Mouse (Mus musculus): ENCODE measurements around the gene Polr3b. TPM values are rescaled to one million over a fixed set of nuclear protein-coding genes. Genes with fewer than 3 reads are reported as not detected.

The Polr3b gene
- polyA plus RNA-seq, 1 experiment from 2014 or later, result 17.5 TPM

DNA sequence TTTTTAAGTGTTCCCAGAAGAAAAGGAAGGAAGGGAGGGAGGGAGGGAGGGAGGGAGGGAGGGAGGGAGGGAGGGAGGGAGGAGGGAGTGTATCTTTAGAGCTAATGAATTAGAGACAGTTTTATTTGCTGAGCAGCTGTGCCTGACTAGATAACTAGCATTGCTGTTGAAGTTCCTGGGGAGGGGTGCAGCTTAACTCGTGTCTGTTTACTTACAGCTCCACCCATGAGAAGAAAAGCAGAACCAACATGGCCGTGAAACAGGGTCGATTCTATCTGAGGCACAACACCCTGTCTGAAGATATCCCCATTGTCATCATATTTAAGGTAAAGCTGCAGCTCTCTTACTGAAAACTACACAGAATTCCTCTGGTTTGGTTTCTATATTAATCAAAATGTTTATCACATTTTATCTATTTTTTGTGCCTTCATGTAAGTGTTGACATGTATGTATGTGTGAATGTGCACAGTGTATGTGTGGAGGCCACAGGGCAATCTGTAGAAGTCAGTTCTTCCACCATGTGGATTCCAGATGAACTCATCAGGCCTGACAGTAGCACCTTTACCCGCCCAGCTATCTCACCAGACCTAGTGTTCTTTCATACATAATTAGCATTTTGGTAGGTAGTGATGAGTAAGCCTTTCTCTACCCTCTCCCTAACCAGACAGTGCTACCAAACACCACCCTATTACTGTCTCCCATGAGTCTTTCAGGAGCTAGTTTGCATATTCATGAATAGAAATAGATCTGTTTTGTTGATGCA lies 17.6 kb downstream of the Polr3b start:
- no peak overlapping the region for H3K9ac ChIP-seq (replicated peaks; ENCODE audit: low read length)
- no peak overlapping the region for H3K27ac ChIP-seq (ENCODE audit: low read length)
- no peaks in the 10 kb centered on the region for H3K27me3 ChIP-seq (ENCODE audit: insufficient read depth, low read length)
- 60% methylated on average over 4 of the region's 4 CpGs for WGBS
- H3K36me3 ChIP-seq (ENCODE audit: insufficient read depth, low read length), result peaks cover 40% of the 10 kb centered on the region
- H3K9me3 ChIP-seq (ENCODE audit: low read length), result no peaks in the 10 kb centered on the region
- no peaks in the 10 kb centered on the region for H3K4me1 ChIP-seq (ENCODE audit: insufficient read depth, low read length)
- H3K4me2 ChIP-seq (replicated peaks; ENCODE audit: low read depth, low read length), result no peak overlapping the region
- H3K4me3 ChIP-seq (ENCODE audit: low read length), result no peak overlapping the region
- ATAC-seq (ENCODE audit: low FRiP score, low TSS enrichment), result no peak

DNA sequence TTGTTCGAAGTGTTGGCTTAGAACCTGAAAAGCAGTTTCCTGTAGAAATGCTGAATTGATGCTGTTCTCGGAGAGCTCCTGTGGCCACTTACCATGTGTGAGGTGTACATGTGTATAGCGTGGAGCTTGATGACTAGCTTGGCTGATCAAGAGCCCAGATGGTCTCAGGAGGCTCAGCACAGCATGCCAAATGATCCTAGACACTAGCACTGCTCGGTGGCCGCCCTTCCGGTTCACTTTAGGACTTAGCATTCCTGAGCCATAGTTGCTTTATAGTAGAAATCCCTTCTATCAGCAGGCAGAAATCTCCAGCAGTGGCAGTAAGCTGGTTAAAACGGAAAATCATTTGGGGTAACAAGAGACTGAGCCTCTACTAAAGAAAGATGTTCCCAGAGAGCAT lies 18.8 kb downstream of the Polr3b start:
- Histone ChIP-seq H3K4me3 (ENCODE audit: low read length) (no peak overlapping the region), H3K4me2 (replicated peaks; ENCODE audit: low read depth, low read length) (no peak overlapping the region), H3K4me1 (ENCODE audit: insufficient read depth, low read length) (0 out of 2 replicates have a peak, but pooled peaks cover 4% of the 10 kb centered on the region), H3K27ac (ENCODE audit: low read length) (no peak overlapping the region), H3K27me3 (ENCODE audit: insufficient read depth, low read length) (no peaks in the 10 kb centered on the region), H3K36me3 (ENCODE audit: insufficient read depth, low read length) (peaks cover 33% of the 10 kb centered on the region), H3K9ac (replicated peaks; ENCODE audit: low read length) (no peak overlapping the region), H3K9me3 (ENCODE audit: low read length) (no peaks in the 10 kb centered on the region)
- 86% methylated on average over 7 of the region's 7 CpGs for WGBS
- no peak for ATAC-seq (ENCODE audit: low FRiP score, low TSS enrichment)

DNA sequence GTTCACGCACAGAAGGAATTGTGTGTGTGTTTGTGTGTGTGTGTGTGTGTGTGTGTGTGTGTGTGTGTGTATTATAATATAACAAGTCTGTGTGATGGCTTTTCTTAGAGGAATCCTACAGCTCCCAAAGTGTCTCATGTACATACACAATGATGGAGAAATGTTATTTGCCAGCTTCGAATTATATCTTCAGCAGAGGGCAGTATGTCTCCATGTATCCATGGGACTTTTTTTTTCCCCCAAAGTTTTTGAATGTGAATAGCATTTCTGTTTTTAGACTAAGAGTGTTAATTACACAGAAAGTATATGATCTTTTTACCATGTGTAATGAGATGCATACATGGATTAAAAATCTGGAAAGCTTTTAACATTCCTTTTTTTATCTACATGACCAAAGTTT lies 19.5 kb downstream of the Polr3b start:
- H3K27ac ChIP-seq (ENCODE audit: low read length), result no peak overlapping the region
- peaks cover 31% of the 10 kb centered on the region for H3K36me3 ChIP-seq (ENCODE audit: insufficient read depth, low read length)
- no peak overlapping the region for H3K4me3 ChIP-seq (ENCODE audit: low read length)
- H3K9me3 ChIP-seq (ENCODE audit: low read length), result no peaks in the 10 kb centered on the region
- WGBS, result 80% methylated on average over 2 of the region's 2 CpGs
- H3K9ac ChIP-seq (replicated peaks; ENCODE audit: low read length), result no peak overlapping the region
- ATAC-seq (ENCODE audit: low FRiP score, low TSS enrichment), result no peak
- H3K4me1 ChIP-seq (ENCODE audit: insufficient read depth, low read length), result 0 out of 2 replicates have a peak, but pooled peaks cover 4% of the 10 kb centered on the region
- H3K27me3 ChIP-seq (ENCODE audit: insufficient read depth, low read length), result no peaks in the 10 kb centered on the region
- no peak overlapping the region for H3K4me2 ChIP-seq (replicated peaks; ENCODE audit: low read depth, low read length)

DNA sequence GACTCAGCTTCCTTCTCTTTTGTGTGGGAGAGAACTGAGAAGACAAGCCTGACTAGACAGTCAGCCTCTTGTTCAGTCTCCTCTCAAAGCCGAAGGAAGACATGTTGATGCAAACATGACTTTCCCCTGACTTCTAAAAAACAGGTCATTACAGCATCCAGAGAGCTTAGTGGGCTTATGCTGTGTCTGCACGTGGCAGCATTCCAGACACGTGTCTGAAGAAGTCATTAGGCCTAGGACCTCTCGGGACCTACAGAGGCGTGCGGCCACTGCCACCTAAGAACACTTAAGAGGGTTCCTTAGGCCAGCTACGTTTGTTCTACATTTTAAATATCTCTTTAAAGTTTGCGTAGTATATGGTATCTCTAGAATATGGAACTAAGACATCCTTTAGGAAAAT lies 23.8 kb downstream of the Polr3b start:
- no peak overlapping the region for H3K4me3 ChIP-seq (ENCODE audit: low read length)
- peaks cover 26% of the 10 kb centered on the region; the same call in 1 of the 2 replicates for H3K36me3 ChIP-seq (ENCODE audit: insufficient read depth, low read length)
- H3K27ac ChIP-seq (ENCODE audit: low read length), result no peak overlapping the region
- H3K4me1 ChIP-seq (ENCODE audit: insufficient read depth, low read length), result 0 out of 2 replicates have a peak, but pooled peaks cover 4% of the 10 kb centered on the region
- H3K9ac ChIP-seq (replicated peaks; ENCODE audit: low read length), result no peak overlapping the region
- no peaks in the 10 kb centered on the region for H3K9me3 ChIP-seq (ENCODE audit: low read length)
- H3K4me2 ChIP-seq (replicated peaks; ENCODE audit: low read depth, low read length), result no peak overlapping the region
- no peaks in the 10 kb centered on the region for H3K27me3 ChIP-seq (ENCODE audit: insufficient read depth, low read length)
- 85% methylated on average over 8 of the region's 8 CpGs for WGBS
- no peak for ATAC-seq (ENCODE audit: low FRiP score, low TSS enrichment)

DNA sequence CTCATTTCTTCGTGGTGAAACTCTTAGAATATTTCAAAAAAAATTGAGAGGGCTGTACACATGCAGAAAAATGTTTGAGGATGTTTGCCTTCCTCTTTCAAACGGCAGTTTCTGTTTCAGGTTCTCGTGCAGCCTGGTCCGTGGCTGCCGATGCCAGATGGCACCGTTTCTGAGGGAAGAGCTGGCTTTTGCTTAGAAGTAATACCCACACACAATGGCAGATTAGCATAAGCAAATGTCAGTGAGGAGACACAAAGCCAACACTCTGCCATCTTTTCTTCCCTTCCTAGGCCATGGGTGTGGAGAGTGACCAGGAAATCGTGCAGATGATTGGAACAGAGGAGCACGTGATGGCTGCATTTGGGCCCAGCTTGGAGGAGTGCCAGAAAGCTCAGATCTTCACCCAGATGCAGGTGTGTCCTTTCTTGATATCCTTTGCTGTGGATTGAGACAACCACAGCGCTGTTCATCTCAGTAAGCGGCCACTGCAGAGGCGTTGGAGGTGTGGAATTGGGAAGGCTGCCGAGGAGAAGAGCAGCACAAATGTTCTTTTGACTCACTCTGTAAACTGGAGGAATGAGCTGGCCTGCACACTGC lies 24.5 kb downstream of the Polr3b start:
- H3K4me2 ChIP-seq (replicated peaks; ENCODE audit: low read depth, low read length), result no peak overlapping the region
- WGBS, result 90% methylated on average over 12 of the region's 12 CpGs
- 0 out of 2 replicates have a peak overlapping the region, but pooled peaks have one; percentile 20 for H3K27ac ChIP-seq (ENCODE audit: low read length)

DNA sequence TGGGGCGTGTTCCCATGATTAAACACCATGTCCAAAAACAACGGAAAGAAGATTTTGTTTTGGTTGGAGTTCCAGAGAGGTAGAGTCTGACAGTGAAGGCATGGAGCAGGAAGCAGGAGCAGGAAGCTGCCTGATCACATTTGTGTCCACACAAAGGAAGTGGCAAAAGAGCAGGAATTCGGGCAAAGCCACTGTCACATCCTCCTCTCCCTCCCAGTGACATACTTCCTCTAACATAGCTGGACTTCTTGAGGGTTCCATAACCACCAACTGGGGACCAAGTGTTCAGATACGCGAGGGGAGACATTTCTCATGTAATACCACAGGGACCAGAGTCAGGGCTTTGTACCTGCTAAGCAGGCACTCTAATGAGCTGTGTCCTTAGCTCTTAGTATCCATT lies 25.2 kb downstream of the Polr3b start:
- H3K27ac ChIP-seq (ENCODE audit: low read length), result 0 out of 2 replicates have a peak overlapping the region, but pooled peaks have one; percentile 20
- H3K4me2 ChIP-seq (replicated peaks; ENCODE audit: low read depth, low read length), result no peak overlapping the region
- H3K9ac ChIP-seq (replicated peaks; ENCODE audit: low read length), result no peak overlapping the region
- no peaks in the 10 kb centered on the region for H3K9me3 ChIP-seq (ENCODE audit: low read length)
- no peak for ATAC-seq (ENCODE audit: low FRiP score, low TSS enrichment)
- H3K36me3 ChIP-seq (ENCODE audit: insufficient read depth, low read length), result peaks cover 26% of the 10 kb centered on the region; the same call in 1 of the 2 replicates
- H3K4me3 ChIP-seq (ENCODE audit: low read length), result no peak overlapping the region
- H3K4me1 ChIP-seq (ENCODE audit: insufficient read depth, low read length), result 0 out of 2 replicates have a peak, but pooled peaks cover 4% of the 10 kb centered on the region
- H3K27me3 ChIP-seq (ENCODE audit: insufficient read depth, low read length), result no peaks in the 10 kb centered on the region
- 88% methylated on average over 5 of the region's 5 CpGs for WGBS

More for the DNA sequence above, 24.5 kb downstream of the Polr3b start:
- Histone ChIP-seq H3K9me3 (ENCODE audit: low read length) (no peaks in the 10 kb centered on the region), H3K36me3 (ENCODE audit: insufficient read depth, low read length) (peaks cover 26% of the 10 kb centered on the region; the same call in 1 of the 2 replicates), H3K4me3 (ENCODE audit: low read length) (no peak overlapping the region), H3K9ac (replicated peaks; ENCODE audit: low read length) (no peak overlapping the region), H3K4me1 (ENCODE audit: insufficient read depth, low read length) (0 out of 2 replicates have a peak, but pooled peaks cover 4% of the 10 kb centered on the region), H3K27me3 (ENCODE audit: insufficient read depth, low read length) (no peaks in the 10 kb centered on the region)
- ATAC-seq (ENCODE audit: low FRiP score, low TSS enrichment), result no peak

DNA sequence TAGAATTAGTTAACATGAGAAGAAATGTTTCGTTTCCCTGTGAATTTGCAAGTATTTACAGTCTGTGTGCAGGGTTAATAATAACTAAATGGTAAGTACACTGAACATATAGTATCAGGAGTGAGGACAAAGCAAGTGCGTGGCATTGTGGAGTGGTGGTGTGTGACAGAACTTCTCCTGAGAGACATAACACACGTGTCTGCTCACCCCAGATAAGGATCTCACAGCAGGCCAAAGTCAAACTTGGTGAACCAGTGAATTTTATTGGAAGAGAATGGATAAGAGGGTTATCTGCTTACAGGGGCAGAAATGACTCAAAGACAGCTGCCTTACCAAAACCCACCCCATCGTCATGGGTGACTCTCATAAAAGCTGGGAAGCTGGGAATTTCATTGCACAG lies 26.8 kb downstream of the Polr3b start:
- H3K4me2 ChIP-seq (replicated peaks; ENCODE audit: low read depth, low read length), result no peak overlapping the region
- no peak overlapping the region for H3K4me3 ChIP-seq (ENCODE audit: low read length)
- H3K9me3 ChIP-seq (ENCODE audit: low read length), result no peaks in the 10 kb centered on the region
- H3K36me3 ChIP-seq (ENCODE audit: insufficient read depth, low read length), result peaks cover 27% of the 10 kb centered on the region; the same call in 1 of the 2 replicates
- H3K4me1 ChIP-seq (ENCODE audit: insufficient read depth, low read length), result 0 out of 2 replicates have a peak, but pooled peaks cover 4% of the 10 kb centered on the region
- no peak overlapping the region for H3K27ac ChIP-seq (ENCODE audit: low read length)
- H3K27me3 ChIP-seq (ENCODE audit: insufficient read depth, low read length), result no peaks in the 10 kb centered on the region
- H3K9ac ChIP-seq (replicated peaks; ENCODE audit: low read length), result no peak overlapping the region
- no peak for ATAC-seq (ENCODE audit: low FRiP score, low TSS enrichment)
- WGBS, result 84% methylated on average over 4 of the region's 4 CpGs

DNA sequence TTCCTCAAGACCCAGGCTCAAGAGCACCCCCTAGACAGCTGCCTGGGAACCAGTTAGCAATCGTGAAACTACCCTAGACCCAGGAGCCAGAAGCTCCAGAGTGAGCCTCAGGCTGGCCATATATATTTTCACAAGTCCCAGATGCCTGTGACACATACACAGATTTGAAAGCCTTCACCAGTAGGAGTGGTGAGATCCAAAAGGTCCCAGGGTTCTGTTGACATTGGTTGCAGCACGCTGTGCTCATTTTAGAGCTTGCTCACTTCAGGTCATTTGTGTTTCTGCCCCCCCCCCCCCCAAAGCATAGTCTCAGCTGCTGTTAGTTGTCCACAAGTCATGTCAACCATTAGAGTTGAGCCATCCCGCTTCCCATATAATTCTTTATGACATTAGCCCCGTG lies 31.9 kb downstream of the Polr3b start:
- Histone ChIP-seq H3K4me2 (replicated peaks; ENCODE audit: low read depth, low read length) (no peak overlapping the region), H3K27ac (ENCODE audit: low read length) (no peak overlapping the region), H3K36me3 (ENCODE audit: insufficient read depth, low read length) (peaks cover 11% of the 10 kb centered on the region; the same call in 1 of the 2 replicates), H3K4me3 (ENCODE audit: low read length) (no peak overlapping the region), H3K9me3 (ENCODE audit: low read length) (no peaks in the 10 kb centered on the region), H3K9ac (replicated peaks; ENCODE audit: low read length) (no peak overlapping the region), H3K27me3 (ENCODE audit: insufficient read depth, low read length) (no peaks in the 10 kb centered on the region), H3K4me1 (ENCODE audit: insufficient read depth, low read length) (peaks cover 10% of the 10 kb centered on the region)
- no peak for ATAC-seq (ENCODE audit: low FRiP score, low TSS enrichment)
- 68% methylated on average over 4 of the region's 4 CpGs for WGBS

DNA sequence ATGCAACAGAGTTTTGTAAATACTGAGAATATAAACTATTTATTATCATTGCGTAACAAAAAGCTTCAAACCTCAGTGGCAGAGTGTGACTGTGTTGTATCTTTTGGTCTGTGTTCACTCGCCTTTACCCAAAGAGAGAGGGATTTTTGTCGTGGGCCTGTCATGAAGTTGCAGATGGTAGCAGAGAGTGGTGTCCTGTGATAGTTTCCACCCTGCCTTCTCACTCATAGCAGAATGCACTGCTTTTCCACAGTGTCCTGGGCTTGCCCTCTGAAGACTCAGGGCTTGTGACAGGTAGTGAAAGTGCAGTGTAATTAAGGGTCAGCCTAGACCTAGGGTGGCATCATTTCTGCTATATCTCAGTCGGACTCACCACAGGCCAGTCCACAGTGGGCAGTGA lies 32.6 kb downstream of the Polr3b start:
- Histone ChIP-seq H3K36me3 (ENCODE audit: insufficient read depth, low read length) (peaks cover 10% of the 10 kb centered on the region; the same call in 1 of the 2 replicates), H3K9ac (replicated peaks; ENCODE audit: low read length) (no peak overlapping the region), H3K27me3 (ENCODE audit: insufficient read depth, low read length) (no peaks in the 10 kb centered on the region), H3K9me3 (ENCODE audit: low read length) (no peaks in the 10 kb centered on the region), H3K4me2 (replicated peaks; ENCODE audit: low read depth, low read length) (no peak overlapping the region), H3K27ac (ENCODE audit: low read length) (no peak overlapping the region), H3K4me1 (ENCODE audit: insufficient read depth, low read length) (peaks cover 16% of the 10 kb centered on the region), H3K4me3 (ENCODE audit: low read length) (no peak overlapping the region)
- ATAC-seq (ENCODE audit: low FRiP score, low TSS enrichment), result no peak
- WGBS, result 92% methylated on average over 4 of the region's 4 CpGs

DNA sequence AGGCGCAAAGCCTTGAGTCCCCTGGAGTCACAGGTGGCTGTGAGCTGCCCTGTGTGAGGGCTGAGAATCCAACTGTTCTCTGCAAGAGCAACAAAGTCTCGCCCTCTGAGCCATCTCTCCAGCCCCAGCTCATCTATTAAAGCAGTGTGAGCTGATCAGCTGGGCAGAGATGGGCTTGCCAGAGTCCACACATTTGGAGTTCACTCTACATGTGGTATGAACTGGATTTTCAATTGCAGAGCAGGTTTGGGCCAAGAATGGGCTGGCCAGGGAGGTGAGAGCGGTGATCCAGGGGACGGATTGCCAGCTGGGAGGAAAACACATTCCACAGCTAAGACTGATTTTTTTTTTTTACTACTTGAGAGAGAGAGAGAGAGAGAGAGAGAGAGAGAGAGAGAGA lies 34.5 kb downstream of the Polr3b start:
- Histone ChIP-seq H3K9ac (replicated peaks; ENCODE audit: low read length) (no peak overlapping the region), H3K4me1 (ENCODE audit: insufficient read depth, low read length) (peaks cover 16% of the 10 kb centered on the region), H3K4me2 (replicated peaks; ENCODE audit: low read depth, low read length) (no peak overlapping the region), H3K4me3 (ENCODE audit: low read length) (no peak overlapping the region), H3K36me3 (ENCODE audit: insufficient read depth, low read length) (peaks cover 15% of the 10 kb centered on the region), H3K27ac (ENCODE audit: low read length) (no peak overlapping the region), H3K27me3 (ENCODE audit: insufficient read depth, low read length) (no peaks in the 10 kb centered on the region), H3K9me3 (ENCODE audit: low read length) (no peaks in the 10 kb centered on the region)
- ATAC-seq (ENCODE audit: low FRiP score, low TSS enrichment), result no peak
- WGBS, result 74% methylated on average over 4 of the region's 4 CpGs
